Mouse (Mus musculus): ENCODE measurements around the gene Ckm.

DNA sequence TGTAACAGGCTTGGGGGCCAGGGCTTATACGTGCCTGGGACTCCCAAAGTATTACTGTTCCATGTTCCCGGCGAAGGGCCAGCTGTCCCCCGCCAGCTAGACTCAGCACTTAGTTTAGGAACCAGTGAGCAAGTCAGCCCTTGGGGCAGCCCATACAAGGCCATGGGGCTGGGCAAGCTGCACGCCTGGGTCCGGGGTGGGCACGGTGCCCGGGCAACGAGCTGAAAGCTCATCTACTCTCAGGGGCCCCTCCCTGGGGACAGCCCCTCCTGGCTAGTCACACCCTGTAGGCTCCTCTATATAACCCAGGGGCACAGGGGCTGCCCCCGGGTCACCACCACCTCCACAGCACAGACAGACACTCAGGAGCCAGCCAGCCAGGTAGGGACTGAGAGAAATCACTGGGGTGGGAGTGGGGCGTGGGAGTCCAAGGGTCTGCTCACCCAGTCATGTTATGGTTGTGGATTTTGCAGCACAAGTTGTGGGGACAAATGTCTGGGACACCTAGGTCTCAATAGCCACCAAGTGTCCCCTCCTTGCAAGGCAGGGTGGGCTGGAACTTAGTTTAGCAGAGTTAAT lies 6.3 kb downstream of the Ckm start:
- no peak for TF ChIP-seq SIN3A (IDR thresholded peaks at IDR 0.05; ENCODE audit: low read length)
- TF ChIP-seq ELF1 (IDR thresholded peaks at IDR 0.05; ENCODE audit: low read depth, low read length): no peak
- TF ChIP-seq MAX (IDR thresholded peaks at IDR 0.05; ENCODE audit: low read length): no peak
- TF ChIP-seq CTCF (conservative IDR thresholded peaks at IDR 0.05 in 1 of 2, IDR thresholded peaks at IDR 0.05 in 1 of 2; ENCODE audit: low read depth in 2 of 2, low read length in 2 of 2): no peak
- no peak for TF ChIP-seq JUND (conservative IDR thresholded peaks at IDR 0.05; ENCODE audit: low read depth, low read length)
